In the genomic region with DNA sequence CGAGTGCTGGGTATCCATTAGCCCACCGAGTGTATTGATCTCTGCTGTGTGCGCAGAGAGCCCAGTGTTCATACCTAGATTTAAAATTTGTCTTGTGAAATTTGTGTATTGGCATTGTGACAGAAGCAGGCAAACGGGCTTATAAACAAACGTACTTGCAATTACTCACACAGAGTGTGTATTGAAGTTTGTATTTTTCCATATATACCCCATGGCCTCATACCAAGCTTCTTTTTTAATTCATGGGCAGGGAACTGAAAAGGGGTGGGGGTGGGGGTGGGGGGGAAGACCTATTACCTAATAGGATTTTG, we compare ENCODE assay signal across 7 mouse cellular contexts. TPM values are rescaled to one million over a fixed set of nuclear protein-coding genes. Genes with fewer than 3 reads are reported as not detected.
A peak's percentile ranks its signal among the peaks of the same experiment; 100 is the strongest.
DNase-seq lines count a peak whose midpoint lies in the region; ATAC-seq and TF ChIP-seq lines count a peak whose summit lies in the region.

No protein-coding gene starts in this region.

- no peak for ATAC-seq in lung, embryonic 14.5 days (ENCODE audit: insufficient read depth)
- no peak for ATAC-seq in forebrain, embryonic 13.5 days
- no peak for ATAC-seq in limb, embryonic 13.5 days (ENCODE audit: low FRiP score, low read depth)
- ATAC-seq in stomach, embryonic 14.5 days (ENCODE audit: insufficient number of reproducible peaks, insufficient read depth, low FRiP score, low read depth): no peak

- H3K4me2 ChIP-seq in lung, embryonic 14.5 days: peak overlapping the region; percentile 95
- H3K4me2 ChIP-seq in forebrain, embryonic 13.5 days: peak overlapping the region; percentile 74
- peak overlapping the region; percentile 85 for H3K4me2 ChIP-seq in limb, embryonic 13.5 days (replicated peaks)
- peak overlapping the region; percentile 85 for H3K4me2 ChIP-seq in stomach, embryonic 14.5 days (replicated peaks; ENCODE audit: low read depth, low read length)

- H3K4me1 ChIP-seq in lung, embryonic 14.5 days (ENCODE audit: insufficient read depth): no peaks in the 10 kb centered on the region; the same call in 1 of the 2 replicates
- H3K4me1 ChIP-seq in forebrain, embryonic 13.5 days: peaks cover 41% of the 10 kb centered on the region
- peaks cover 33% of the 10 kb centered on the region for H3K4me1 ChIP-seq in limb, embryonic 13.5 days
- peaks cover 7% of the 10 kb centered on the region; the same call in 1 of the 2 replicates for H3K4me1 ChIP-seq in stomach, embryonic 14.5 days (ENCODE audit: control insufficient read depth, insufficient read depth, low read length)

- H3K4me3 ChIP-seq in lung, embryonic 14.5 days (ENCODE audit: low read depth, low read length): peak overlapping the region; percentile 70; the same call in 1 of the 2 replicates
- H3K4me3 ChIP-seq in forebrain, embryonic 13.5 days: peak overlapping the region; percentile 89
- peak overlapping the region; percentile 74 for H3K4me3 ChIP-seq in limb, embryonic 13.5 days
- H3K4me3 ChIP-seq in stomach, embryonic 14.5 days (ENCODE audit: low read depth, low read length): peak overlapping the region; percentile 80; the same call in 1 of the 2 replicates

- no peak overlapping the region for H3K9ac ChIP-seq in lung, embryonic 14.5 days
- H3K9ac ChIP-seq in forebrain, embryonic 13.5 days: peak overlapping the region; percentile 94
- peak overlapping the region; percentile 79 for H3K9ac ChIP-seq in limb, embryonic 13.5 days
- no peak overlapping the region for H3K9ac ChIP-seq in stomach, embryonic 14.5 days (replicated peaks; ENCODE audit: low read depth, low read length)

- no peak for DNase-seq in lung, embryonic 14.5 days
- no peak for DNase-seq in lung, adult 18-20 months
- no peak for DNase-seq in c-Kit-positive CD71-positive TER-119-positive erythroid progenitor cells, embryonic 14.5 days (ENCODE audit: low spot score)
- no peak for DNase-seq in adrenal gland, adult (ENCODE audit: inconsistent age in 2 of 2, low spot score in 1 of 2)

- no peak for TF ChIP-seq CTCF in lung, embryonic 14.5 days (IDR thresholded peaks at IDR 0.05; ENCODE audit: low read depth)

- 51% methylated on average over 5 of the region's 5 CpGs for whole genome bisulfite sequencing in lung, embryonic 14.5 days
- WGBS in forebrain, embryonic 13.5 days: 35% methylated on average over 5 of the region's 5 CpGs
- WGBS in limb, embryonic 13.5 days: 52% methylated on average over 5 of the region's 5 CpGs
- 45% methylated on average over 5 of the region's 5 CpGs for WGBS in stomach, embryonic 14.5 days

- no peaks in the 10 kb centered on the region for H3K27me3 ChIP-seq in lung, embryonic 14.5 days (ENCODE audit: insufficient read depth, low read length)
- H3K27me3 ChIP-seq in forebrain, embryonic 13.5 days: no peaks in the 10 kb centered on the region
- H3K27me3 ChIP-seq in limb, embryonic 13.5 days: no peaks in the 10 kb centered on the region
- H3K27me3 ChIP-seq in stomach, embryonic 14.5 days (ENCODE audit: control insufficient read depth, insufficient read depth, low read length): no peaks in the 10 kb centered on the region

- no peak overlapping the region for H3K27ac ChIP-seq in lung, embryonic 14.5 days (ENCODE audit: low read depth)
- peak overlapping the region; percentile 95; the same call in 1 of the 2 replicates for H3K27ac ChIP-seq in forebrain, embryonic 13.5 days
- no peak overlapping the region for H3K27ac ChIP-seq in limb, embryonic 13.5 days
- no peak overlapping the region for H3K27ac ChIP-seq in stomach, embryonic 14.5 days (ENCODE audit: low read length)

- no peaks in the 10 kb centered on the region; the same call in 1 of the 2 replicates for H3K36me3 ChIP-seq in lung, embryonic 14.5 days (ENCODE audit: insufficient read depth)
- peaks cover 34% of the 10 kb centered on the region for H3K36me3 ChIP-seq in forebrain, embryonic 13.5 days (ENCODE audit: poor library complexity, severe bottlenecking)
- H3K36me3 ChIP-seq in limb, embryonic 13.5 days: peaks cover 3% of the 10 kb centered on the region; the same call in 1 of the 2 replicates
- H3K36me3 ChIP-seq in stomach, embryonic 14.5 days (ENCODE audit: control insufficient read depth, insufficient read depth, low read length): no peaks in the 10 kb centered on the region

- no peaks in the 10 kb centered on the region for H3K9me3 ChIP-seq in lung, embryonic 14.5 days (ENCODE audit: low read depth, low read length)
- no peaks in the 10 kb centered on the region for H3K9me3 ChIP-seq in forebrain, embryonic 13.5 days (replicated peaks)
- no peaks in the 10 kb centered on the region for H3K9me3 ChIP-seq in limb, embryonic 13.5 days
- no peaks in the 10 kb centered on the region for H3K9me3 ChIP-seq in stomach, embryonic 14.5 days (ENCODE audit: control insufficient read depth, low read depth, low read length)

RNA-seq across cellular contexts. Expression of gene Dapk1, which starts 1.5 kb away (rescaled TPM):
- 14.1 and 15.5 TPM in 2 replicates for polyA plus RNA-seq in lung, embryonic 14.5 days (2014; fragmentation: Nextera tagmentation; extraction: Ambion mirVana)
- 37.0 and 38.6 TPM in 2 replicates for polyA plus RNA-seq in forebrain, embryonic 13.5 days (2015; fragmentation: Nextera tagmentation; extraction: Ambion mirVana)
- polyA plus RNA-seq in limb, embryonic 13.5 days (2015; fragmentation: Nextera tagmentation; extraction: Ambion mirVana): 20.5 and 23.0 TPM in 2 replicates
- 16.2 and 21.6 TPM in 2 replicates for polyA plus RNA-seq in stomach, embryonic 14.5 days (2014; fragmentation: Nextera tagmentation; extraction: Ambion mirVana)

Comparison
In these comparisons a context has a peak if more than half of its experiments do, and no peak if none do; other contexts are left out.
1. H3K9ac ChIP-seq: peak in forebrain, embryonic 13.5 days (single experiment) and limb, embryonic 13.5 days (single experiment); none in lung, embryonic 14.5 days (single experiment) and stomach, embryonic 14.5 days (single experiment).
2. Peak in every context shown above with its lines, with median percentiles within 50 percentile points of each other: H3K4me2 ChIP-seq and H3K4me3 ChIP-seq.